Mouse (Mus musculus): ENCODE data around the gene Enpep. TPM values are rescaled to one million over a fixed set of nuclear protein-coding genes. Genes with fewer than 3 reads are reported as not detected.

Enpep gene
- 25.4 TPM for polyA plus RNA-seq (2014; fragmentation: Illumina TruSeq; extraction: RNeasy Lipid Tissue Mini Kit (QIAGEN cat#74804); ENCODE audit: low read depth, low replicate concordance)

DNA sequence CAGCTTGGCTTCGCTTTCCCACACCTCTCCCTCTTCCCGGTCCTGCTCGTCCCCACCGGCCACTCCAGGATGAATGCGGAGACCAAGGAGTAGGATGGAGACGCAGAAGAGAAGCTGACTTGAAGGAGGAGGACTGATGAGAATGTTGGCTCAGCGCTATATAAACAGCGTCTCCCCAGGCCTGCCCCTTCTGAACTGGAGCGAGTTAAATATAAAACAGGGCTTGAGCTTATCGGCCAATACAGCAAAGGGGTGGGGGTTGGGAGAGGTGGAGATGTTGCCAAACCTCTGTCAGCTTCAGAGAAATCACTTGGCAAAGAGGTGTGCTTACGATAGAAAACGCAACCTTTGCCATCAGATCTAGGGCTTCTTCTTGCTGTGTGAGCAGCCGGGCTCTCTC is at the start of gene Enpep:
TSS of gene Enpep (minus strand) at position 135 of the 400 bp plus-strand sequence.

Other genes with a start within 250 kb of the Enpep start
- gene Pitx2, start 132.8 kb downstream of the Enpep start, polyA plus RNA-seq (2014; fragmentation: Illumina TruSeq; extraction: RNeasy Lipid Tissue Mini Kit (QIAGEN cat#74804); ENCODE audit: low read depth, low replicate concordance) = not detected
- gene Elovl6, start 199.6 kb upstream of the Enpep start, polyA plus RNA-seq (2014; fragmentation: Illumina TruSeq; extraction: RNeasy Lipid Tissue Mini Kit (QIAGEN cat#74804); ENCODE audit: low read depth, low replicate concordance) = 98.0 TPM

Measured in adrenal gland, adult 10 weeks (tissue).